In the genomic region with DNA sequence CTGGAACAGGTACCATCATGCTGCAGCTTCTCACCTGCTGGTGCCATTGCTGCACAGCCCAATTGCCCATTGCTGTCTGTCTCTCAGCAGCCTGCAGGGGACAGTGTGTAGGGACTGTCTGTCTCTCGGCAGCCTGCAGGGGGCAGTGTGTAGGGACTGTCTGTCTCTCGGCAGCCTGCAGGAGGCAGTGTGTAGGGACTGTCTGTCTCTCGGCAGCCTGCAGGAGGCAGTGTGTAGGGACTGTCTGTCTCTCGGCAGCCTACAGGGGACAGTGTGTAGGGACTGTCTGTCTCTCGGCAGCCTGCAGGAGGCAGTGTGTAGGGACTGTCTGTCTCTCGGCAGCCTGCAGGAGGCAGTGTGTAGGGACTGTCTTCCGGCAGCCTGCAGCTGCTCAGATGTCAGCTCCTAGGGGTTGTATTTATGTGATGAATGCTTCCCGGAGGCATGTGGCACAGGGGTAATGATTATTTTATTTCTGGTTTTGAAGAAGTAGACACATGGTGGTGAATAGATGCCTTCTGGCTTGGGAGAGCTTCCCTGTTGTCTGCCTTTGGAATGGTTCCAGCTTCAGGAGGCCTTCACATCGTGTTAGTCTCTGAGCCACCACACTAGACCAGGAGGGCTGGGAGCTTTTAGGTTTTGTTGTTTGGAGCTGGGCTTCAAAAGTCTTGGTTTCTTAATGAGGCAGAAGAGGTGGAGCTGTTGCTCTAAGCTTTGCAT, we compare ENCODE assay signal across 8 mouse cellular contexts.
DNase-seq lines count a peak whose midpoint lies in the region; ATAC-seq and TF ChIP-seq lines count a peak whose summit lies in the region.

No protein-coding gene starts in this region.

- H3K27ac ChIP-seq in heart, embryonic 15.5 days: peak overlapping the region; percentile 4
- peak overlapping the region; percentile 40 for H3K27ac ChIP-seq in olfactory bulb, adult 2 months (ENCODE audit: insufficient read depth, low read depth, low read length)

- H3K9ac ChIP-seq in heart, embryonic 15.5 days: no peak overlapping the region

- WGBS in heart, embryonic 15.5 days: 77% methylated on average over 9 of the region's 9 CpGs
- 56% methylated on average over 9 of the region's 9 CpGs for WGBS in olfactory bulb, adult 2 months

- no peak for DNase-seq in heart, postnatal 4 days
- DNase-seq in retina, postnatal 1 day: peak; percentile 58
- no peak for DNase-seq in retina, embryonic 14.5 days (ENCODE audit: low spot score)
- DNase-seq in cerebellum, adult 8-10 months: peak; percentile 63
- DNase-seq in urinary bladder, adult 18-20 months (ENCODE audit: low spot score in 2 of 2): no peak
- no peak for DNase-seq in kidney, postnatal 10 days

- H3K36me3 ChIP-seq in heart, embryonic 15.5 days: no peaks in the 10 kb centered on the region

- H3K9me3 ChIP-seq in heart, embryonic 15.5 days (replicated peaks): no peaks in the 10 kb centered on the region

- no peak for ATAC-seq in heart, embryonic 15.5 days (replicated peaks; ENCODE audit: insufficient number of reproducible peaks, insufficient read depth, low FRiP score, low read depth)

- peak; percentile 70 for TF ChIP-seq CTCF in olfactory bulb, adult 2 months (IDR thresholded peaks at IDR 0.05; ENCODE audit: insufficient read depth, low read depth, low read length)

- no peaks in the 10 kb centered on the region for H3K27me3 ChIP-seq in heart, embryonic 15.5 days

- no peak for TF ChIP-seq POLR2A in olfactory bulb, adult 2 months (IDR thresholded peaks at IDR 0.05; ENCODE audit: insufficient read depth, low read depth, low read length)

- H3K4me1 ChIP-seq in heart, embryonic 15.5 days (replicated peaks): peaks cover 11% of the 10 kb centered on the region; the same call in 1 of the 2 replicates
- peaks cover 15% of the 10 kb centered on the region for H3K4me1 ChIP-seq in olfactory bulb, adult 2 months (ENCODE audit: control insufficient read depth, insufficient read depth, low read length)

- no peak overlapping the region for H3K4me3 ChIP-seq in heart, embryonic 15.5 days
- no peak overlapping the region for H3K4me3 ChIP-seq in olfactory bulb, adult 2 months (ENCODE audit: insufficient read depth, low read depth, low read length)

- no peak overlapping the region for H3K4me2 ChIP-seq in heart, embryonic 15.5 days

Comparison
In these comparisons a context has a peak if more than half of its experiments do, and no peak if none do; other contexts are left out.
1. DNase-seq: peak in retina, postnatal 1 day (single experiment) and cerebellum, adult 8-10 months (single experiment); none in heart, postnatal 4 days (single experiment), retina, embryonic 14.5 days (single experiment), urinary bladder, adult 18-20 months (0 of 2) and kidney, postnatal 10 days (single experiment).